Comparison of ENCODE assay signal across 1 mouse cellular context in genomic region chr19:42170025-42170969, GRCm38 (mm10).
TF ChIP-seq lines count a peak whose summit lies in the region.

No protein-coding gene starts in this region.

TF ChIP-seq in CH12.LX, 34 proteins besides CTCF, POLR2A, EP300 and RAD21:
- TF ChIP-seq SIN3A (IDR thresholded peaks at IDR 0.05; ENCODE audit: low read length) (peak; percentile 90), ZKSCAN1 (IDR thresholded peaks at IDR 0.05; ENCODE audit: borderline replicate concordance, low read depth, low read length) (no peak), GABPA (IDR thresholded peaks at IDR 0.05; ENCODE audit: insufficient replicate concordance, low read depth, low read length) (no peak), KAT2A (IDR thresholded peaks at IDR 0.05; ENCODE audit: insufficient replicate concordance, low read length) (0 out of 2 replicates have a peak, but pooled peaks have one; percentile 41), E2F4 (IDR thresholded peaks at IDR 0.05; ENCODE audit: insufficient replicate concordance, low read depth, low read length) (0 out of 2 replicates have a peak, but pooled peaks have one; percentile 35), NELFE (IDR thresholded peaks at IDR 0.05; ENCODE audit: low read depth, low read length) (peak; percentile 87), TCF12 (IDR thresholded peaks at IDR 0.05; ENCODE audit: low read depth, low read length) (peak; percentile 60; the same call in 1 of the 2 replicates), USF2 (conservative IDR thresholded peaks at IDR 0.05; ENCODE audit: low read depth, low read length) (no peak), MYC (IDR thresholded peaks at IDR 0.05; ENCODE audit: low read depth, low read length) (no peak), CHD2 (IDR thresholded peaks at IDR 0.05; ENCODE audit: low read length) (no peak), MEF2A (IDR thresholded peaks at IDR 0.05; ENCODE audit: borderline replicate concordance, low read depth, low read length) (0 out of 2 replicates have a peak, but pooled peaks have one; percentile 34), TBP (conservative IDR thresholded peaks at IDR 0.05; ENCODE audit: low read depth, low read length) (0 out of 2 replicates have a peak, but pooled peaks have one; percentile 19), HCFC1 (IDR thresholded peaks at IDR 0.05; ENCODE audit: low read depth, low read length) (peak; percentile 81), MAFK (IDR thresholded peaks at IDR 0.05; ENCODE audit: insufficient replicate concordance, low read length) (no peak), PAX5 (IDR thresholded peaks at IDR 0.05; ENCODE audit: low read length) (no peak), ETS1 (conservative IDR thresholded peaks at IDR 0.05; ENCODE audit: low read depth, low read length) (no peak), ELF1 (IDR thresholded peaks at IDR 0.05; ENCODE audit: low read depth, low read length) (peak; percentile 97), NRF1 (IDR thresholded peaks at IDR 0.05; ENCODE audit: low read depth, low read length) (peak; percentile 88), MXI1 (IDR thresholded peaks at IDR 0.05; ENCODE audit: low read depth, low read length) (peak; percentile 47; the same call in 1 of the 2 replicates), CHD1 (IDR thresholded peaks at IDR 0.05; ENCODE audit: low read depth, low read length) (no peak), ZNF384 (IDR thresholded peaks at IDR 0.05; ENCODE audit: low read depth, low read length) (peak; percentile 81), ZMIZ1 (IDR thresholded peaks at IDR 0.05; ENCODE audit: low read depth, low read length) (peak; percentile 75), IRF4 (IDR thresholded peaks at IDR 0.05; ENCODE audit: low read depth, low read length) (peak; percentile 58), JUN (IDR thresholded peaks at IDR 0.05; ENCODE audit: insufficient read depth, low read depth, low read length) (no peak), POLR2AphosphoS2 (IDR thresholded peaks at IDR 0.05; ENCODE audit: low read depth, low read length) (no peak)
TF ChIP-seq in CH12.LX: peak in this region for 14.
